Mouse (Mus musculus) heart, embryonic 14.5 days (tissue): Measurements from ENCODE around the gene Cacna1d. TPM values are rescaled to one million over a fixed set of nuclear protein-coding genes. Genes with fewer than 3 reads are reported as not detected.

Experiments used
- ATAC-seq: fragments of 200-750 bp; cut with Nextera tagmentation; 2 replicates; pipeline ENCODE4 v1.8.0; 2017; ENCODE audit warnings: low read depth, moderate TSS enrichment; ENCODE audit not compliant: insufficient number of reproducible peaks, insufficient read depth, low FRiP score
- H3K27ac ChIP-seq, 2 experiments: fragments of 200-500 bp in 1 of 2; fragments of 300-500 bp in 1 of 2; sonication (generic) in 1 of 2; replicated peaks in 1 of 2; 2 replicates each; pipeline ENCODE4 v1.5.1; 2012 to 2014; ENCODE audit warnings: low read depth in 2 of 2, low read length in 2 of 2, control low read depth in 1 of 2, mild to moderate bottlenecking in 1 of 2, mixed read lengths in 1 of 2; ENCODE audit not compliant: control insufficient read depth in 1 of 2, insufficient read depth in 1 of 2
- H3K27me3 ChIP-seq: fragments of 300-500 bp; sonication (generic); 2 replicates; pipeline ENCODE4 v1.6.1; 2014; ENCODE audit warnings: mild to moderate bottlenecking, low read length, control low read depth; ENCODE audit not compliant: control insufficient read depth, insufficient read depth
- H3K36me3 ChIP-seq: fragments of 300-500 bp; sonication (generic); 2 replicates; pipeline ENCODE4 v1.6.1; 2014; ENCODE audit warnings: mild to moderate bottlenecking, control low read depth, low read length, mixed read lengths; ENCODE audit not compliant: control insufficient read depth, insufficient read depth
- H3K4me1 ChIP-seq, 2 experiments: fragments of 200-500 bp in 1 of 2; fragments of 300-500 bp in 1 of 2; sonication (generic) in 1 of 2; 2 replicates each; pipeline ENCODE4 v1.6.1; 2012 to 2014; ENCODE audit warnings: low read length in 2 of 2, control low read depth in 1 of 2, mixed read lengths in 1 of 2; ENCODE audit not compliant: control insufficient read depth in 2 of 2, insufficient read depth in 2 of 2
- H3K4me2 ChIP-seq: fragments of 300-500 bp; sonication (generic); 2 replicates; pipeline ENCODE4 v1.6.1; 2014; ENCODE audit warnings: mild to moderate bottlenecking, low read length
- H3K4me3 ChIP-seq, 2 experiments: fragments of 200-500 bp in 1 of 2; fragments of 300-500 bp in 1 of 2; sonication (generic) in 1 of 2; 2 replicates each; pipeline ENCODE4 v1.5.1; 2012 to 2014; ENCODE audit warnings: low read length in 2 of 2, mild to moderate bottlenecking in 2 of 2, control low read depth in 1 of 2, low read depth in 1 of 2, moderate library complexity in 1 of 2; ENCODE audit not compliant: control insufficient read depth in 1 of 2, insufficient read depth in 1 of 2
- H3K9ac ChIP-seq: fragments of 300-500 bp; sonication (generic); 2 replicates; pipeline ENCODE4 v1.6.1; 2014; ENCODE audit warnings: mild to moderate bottlenecking, low read length
- H3K9me3 ChIP-seq: fragments of 300-500 bp; sonication (generic); 2 replicates; pipeline ENCODE4 v1.6.1; 2016; ENCODE audit warnings: low read length, control low read depth; ENCODE audit not compliant: control insufficient read depth
- WGBS: fragments of 180-500 bp; shearing (Covaris S2); extraction: QIAGEN DNeasy Blood & Tissue Kit; methylation state at CpG from one replicate; pipeline ENCODE4 v1.1.7; 2014; 5-methylcytosine and 5-hydroxymethylcytosine counted together
- polyA plus RNA-seq: library from polyadenylated mRNA; unstranded; fragments of >200 nt; fragmentation: Nextera tagmentation; extraction: Ambion mirVana; gene quantifications from 2 replicates; pipeline ENCODE4 v1.2.1, GENCODE M21; 2014

The Cacna1d gene
- polyA plus RNA-seq, 1 experiment from 2014 or later, result 13.1 TPM

- Histone ChIP-seq H3K9me3 (no peaks in the 10 kb centered on the region), H3K9ac (no peak overlapping the region), H3K4me1 (peaks cover 7 to 12% of the 10 kb centered on the region in 2 experiments), H3K27ac (no peak overlapping the region), H3K36me3 (no peaks in the 10 kb centered on the region), H3K4me2 (no peak overlapping the region), H3K27me3 (no peaks in the 10 kb centered on the region), H3K4me3 (no peak overlapping the region)
- ATAC-seq, result no peak
- 69% methylated on average over 5 of the region's 5 CpGs for WGBS
Observed at GRCm38 (mm10) chr14:30430446-30430845, 60.8 kb downstream of the Cacna1d start.

GRCm38 (mm10) chr14:30430026-30430425 is 61.2 kb downstream of the Cacna1d start:
- Histone ChIP-seq H3K27ac (no peak overlapping the region), H3K27me3 (no peaks in the 10 kb centered on the region), H3K9me3 (no peaks in the 10 kb centered on the region), H3K4me3 (no peak overlapping the region), H3K36me3 (no peaks in the 10 kb centered on the region), H3K9ac (no peak overlapping the region), H3K4me2 (no peak overlapping the region; the same call in 1 of the 2 replicates), H3K4me1 (peaks cover 11 to 16% of the 10 kb centered on the region in 2 experiments)
- WGBS, result 69% methylated on average over 9 of the region's 9 CpGs
- no peak for ATAC-seq

- WGBS, result 50% methylated on average over 9 of the region's 9 CpGs
- Histone ChIP-seq H3K4me3 (no peak overlapping the region), H3K27ac (no peak overlapping the region), H3K9me3 (no peaks in the 10 kb centered on the region), H3K9ac (no peak overlapping the region), H3K4me1 (peaks cover 15 to 16% of the 10 kb centered on the region in 2 experiments), H3K27me3 (no peaks in the 10 kb centered on the region), H3K36me3 (no peaks in the 10 kb centered on the region), H3K4me2 (peak overlapping the region; percentile 8; the same call in 1 of the 2 replicates)
- ATAC-seq, result no peak
Observed at GRCm38 (mm10) chr14:30429606-30430005, 61.6 kb downstream of the Cacna1d start.

- H3K9ac ChIP-seq, result no peak overlapping the region
- no peak overlapping the region for H3K27ac ChIP-seq
- no peak for ATAC-seq
- H3K36me3 ChIP-seq, result no peaks in the 10 kb centered on the region
- H3K4me3 ChIP-seq, result no peak overlapping the region
- peaks cover 15 to 16% of the 10 kb centered on the region in 2 experiments for H3K4me1 ChIP-seq
- H3K9me3 ChIP-seq, result no peaks in the 10 kb centered on the region
- no peaks in the 10 kb centered on the region for H3K27me3 ChIP-seq
- no peak overlapping the region for H3K4me2 ChIP-seq
Observed at GRCm38 (mm10) chr14:30428757-30429156, 62.5 kb downstream of the Cacna1d start.

- no peaks in the 10 kb centered on the region for H3K9me3 ChIP-seq
- no peaks in the 10 kb centered on the region for H3K27me3 ChIP-seq
- H3K4me1 ChIP-seq, result peaks cover 15 to 16% of the 10 kb centered on the region in 2 experiments
- no peak overlapping the region for H3K27ac ChIP-seq
- no peaks in the 10 kb centered on the region for H3K36me3 ChIP-seq
- no peak overlapping the region for H3K9ac ChIP-seq
- no peak for ATAC-seq
- no peak overlapping the region for H3K4me3 ChIP-seq
- H3K4me2 ChIP-seq, result no peak overlapping the region
- 29% methylated on average over 4 of the region's 4 CpGs for WGBS
Observed at GRCm38 (mm10) chr14:30425876-30426275, 65.4 kb downstream of the Cacna1d start.

- Histone ChIP-seq H3K9me3 (no peaks in the 10 kb centered on the region), H3K4me3 (no peak overlapping the region), H3K9ac (no peak overlapping the region), H3K4me1 (peaks cover 15 to 16% of the 10 kb centered on the region in 2 experiments), H3K36me3 (no peaks in the 10 kb centered on the region), H3K4me2 (no peak overlapping the region), H3K27ac (no peak overlapping the region), H3K27me3 (no peaks in the 10 kb centered on the region)
- WGBS, result 24% methylated on average over 6 of the region's 6 CpGs
- no peak for ATAC-seq
Observed at GRCm38 (mm10) chr14:30425175-30425574, 66.1 kb downstream of the Cacna1d start.

GRCm38 (mm10) chr14:30424638-30425037 is 66.6 kb downstream of the Cacna1d start:
- no peak overlapping the region for H3K4me2 ChIP-seq
- no peaks in the 10 kb centered on the region for H3K27me3 ChIP-seq
- H3K9me3 ChIP-seq, result no peaks in the 10 kb centered on the region
- H3K4me1 ChIP-seq, result peaks cover 14 to 18% of the 10 kb centered on the region in 2 experiments
- H3K9ac ChIP-seq, result no peak overlapping the region
- H3K4me3 ChIP-seq, result no peak overlapping the region
- H3K27ac ChIP-seq, result no peak overlapping the region
- no peaks in the 10 kb centered on the region for H3K36me3 ChIP-seq
- 91% methylated on average over 4 of the region's 4 CpGs for WGBS
- no peak for ATAC-seq

GRCm38 (mm10) chr14:30422376-30423140 is 68.7 kb downstream of the Cacna1d start:
- no peak overlapping the region for H3K4me3 ChIP-seq
- H3K9me3 ChIP-seq, result no peaks in the 10 kb centered on the region
- no peaks in the 10 kb centered on the region for H3K27me3 ChIP-seq
- H3K36me3 ChIP-seq, result no peaks in the 10 kb centered on the region
- H3K9ac ChIP-seq, result no peak overlapping the region
- H3K4me1 ChIP-seq, result peaks cover 12 to 30% of the 10 kb centered on the region in 2 experiments
- H3K4me2 ChIP-seq, result no peak overlapping the region
- WGBS, result 83% methylated on average over 7 of the region's 7 CpGs
- no peak for ATAC-seq
- H3K27ac ChIP-seq, result no peak overlapping the region
